Mouse (Mus musculus) cerebellum, adult 18-20 months (tissue): ENCODE results near the gene R3hdm2.
A peak's percentile ranks its signal among the peaks of the same experiment; 100 is the strongest.

Source experiments
- DNase-seq, 2 experiments: peaks; one replicate each; pipeline ENCODE4 v3.0.0; 2021

Gene R3hdm2

DNA sequence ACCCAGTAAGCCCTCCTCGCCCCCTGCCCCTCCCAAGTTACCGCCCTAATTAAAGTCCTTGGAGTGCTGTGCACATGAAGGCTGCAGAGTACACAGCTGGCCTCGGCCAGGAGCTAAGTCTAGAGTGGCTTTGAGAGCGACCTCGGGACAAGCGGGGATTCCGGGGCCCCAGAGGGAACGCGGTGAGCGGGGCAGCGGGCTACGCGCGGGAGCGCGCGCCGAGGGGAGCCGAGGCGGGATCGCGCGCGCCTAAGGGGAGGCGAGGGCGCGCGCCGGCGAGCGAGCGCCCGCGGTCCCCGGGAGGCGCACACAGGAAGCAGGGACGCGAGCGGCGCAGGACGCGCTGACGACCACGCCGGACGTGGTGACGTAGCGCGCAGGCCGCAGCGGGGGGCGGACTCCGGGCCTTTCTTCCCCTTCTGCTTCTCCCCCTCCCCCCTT, at the start of gene R3hdm2:
Gene R3hdm2, plus strand, starts transcription at position 77 of the 441 bp plus-strand sequence.
- peak; percentile 91 to 96 for DNase-seq

DNA sequence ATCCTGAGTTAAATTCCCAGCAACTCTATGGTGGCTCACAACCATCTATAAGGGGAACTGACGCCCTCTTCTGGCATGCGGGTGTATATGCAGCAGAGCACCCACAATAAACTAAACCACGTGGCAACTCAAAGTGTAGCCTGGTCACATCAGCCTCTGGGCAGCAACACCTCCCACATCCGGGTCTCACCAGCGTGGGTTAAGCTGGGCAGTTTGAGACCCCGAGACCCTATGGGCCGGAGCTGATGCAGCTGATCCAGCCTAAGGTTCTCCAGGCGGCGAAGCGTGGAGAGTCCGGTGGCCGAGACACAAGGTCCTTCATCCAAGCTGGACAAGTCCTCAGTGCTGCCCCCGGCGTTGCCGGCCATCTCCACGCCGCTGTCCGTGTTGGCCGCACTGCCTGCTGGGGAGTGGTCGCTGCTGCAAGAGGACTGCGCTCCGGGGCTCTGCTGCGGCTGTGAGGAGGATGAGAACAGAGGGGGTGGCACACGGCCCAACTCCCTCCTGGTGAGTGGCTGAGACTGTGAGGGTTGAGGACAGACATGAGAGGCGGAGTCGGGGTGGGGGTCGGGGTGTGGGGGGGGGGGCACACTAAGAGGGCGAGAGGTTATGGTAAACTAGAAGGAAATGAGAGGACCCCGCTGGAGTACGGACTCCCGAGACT, 47.8 kb upstream of the R3hdm2 start:
- DNase-seq, result no peak

DNA sequence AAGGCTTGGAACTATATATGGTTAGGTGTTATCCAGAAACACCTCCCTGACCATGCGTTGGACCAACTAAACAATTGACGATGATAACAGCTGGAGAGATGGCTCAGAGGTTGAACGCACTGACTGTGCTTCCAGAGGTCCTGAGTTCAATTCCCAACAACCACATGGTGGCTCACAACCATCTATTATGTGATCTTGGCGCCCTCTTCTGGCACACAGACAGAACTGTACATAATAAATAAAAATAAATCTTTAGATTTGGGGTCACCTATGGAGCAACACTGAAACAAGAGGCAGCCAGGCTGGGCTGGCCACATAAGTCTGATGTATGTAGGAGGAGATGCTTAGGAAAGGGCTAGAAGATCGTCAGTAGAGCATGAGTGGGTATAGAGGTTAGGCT, 47.0 kb upstream of the R3hdm2 start:
- no peak for DNase-seq

DNA sequence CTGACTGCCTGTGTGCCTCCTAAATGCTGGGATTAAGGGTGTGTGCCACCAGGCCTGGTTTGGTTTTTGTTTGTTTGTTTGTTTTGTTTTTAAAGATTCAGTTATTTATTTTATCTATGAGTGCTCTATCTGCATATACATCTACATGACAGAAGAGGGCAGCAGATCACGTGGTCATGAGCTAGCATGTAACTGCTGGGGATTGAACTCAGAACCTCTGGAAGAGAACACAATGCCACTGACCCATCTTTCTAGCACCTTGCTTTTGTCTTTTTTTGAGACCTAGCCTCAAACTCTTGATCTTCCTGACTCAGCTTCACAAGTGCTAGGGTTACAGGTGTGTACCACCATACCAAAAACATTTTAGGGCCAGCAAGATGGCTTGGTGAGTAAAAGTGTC, 44.9 kb upstream of the R3hdm2 start:
- no peak for DNase-seq

DNA sequence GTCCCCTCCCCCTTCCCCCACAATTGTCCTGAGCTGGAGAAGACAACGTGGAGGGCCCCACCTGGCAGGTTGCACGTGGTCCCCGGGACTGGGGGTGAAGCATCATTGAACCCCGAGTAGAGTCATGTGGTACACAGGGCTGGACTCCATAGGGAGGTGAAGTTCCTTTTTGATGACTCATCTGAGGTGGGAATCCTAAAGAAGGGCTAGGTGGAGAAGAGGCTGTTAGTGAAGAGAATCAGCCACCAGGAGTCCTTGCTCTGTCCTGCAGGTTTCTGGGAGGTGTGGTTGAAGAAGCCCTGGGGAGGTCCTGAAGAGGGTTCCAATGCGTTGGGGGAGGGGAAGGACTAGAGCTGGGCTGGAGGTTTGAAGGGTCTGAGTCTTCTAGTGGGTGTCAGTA, 43.2 kb upstream of the R3hdm2 start:
- no peak for DNase-seq

DNA sequence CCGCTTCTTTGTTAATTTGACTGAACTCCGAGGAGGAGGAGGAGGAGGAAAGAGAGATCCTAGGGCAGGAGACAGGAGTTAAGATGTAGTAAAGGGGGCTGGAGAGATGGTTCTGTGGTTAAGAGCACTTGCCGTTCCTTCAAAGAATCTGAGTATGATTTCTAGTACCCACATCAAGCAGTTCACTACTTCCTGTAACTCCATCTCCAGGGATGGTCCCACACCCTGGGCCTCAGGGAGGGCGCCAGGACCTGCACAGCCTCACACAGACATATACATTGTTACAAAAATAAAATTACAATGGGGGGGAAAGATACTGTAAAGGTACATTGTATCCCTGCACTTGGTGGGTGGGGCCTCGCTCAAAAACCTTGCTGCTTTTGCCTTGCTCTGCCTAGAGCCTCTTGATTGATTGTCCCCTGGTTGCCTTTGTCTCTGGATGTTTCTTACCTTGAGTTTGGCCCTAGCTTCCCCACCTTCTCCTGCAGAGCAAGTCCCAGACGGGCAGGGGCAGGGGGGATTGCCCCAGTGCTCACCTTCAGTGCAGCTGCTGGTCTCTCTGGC, 42.5 kb upstream of the R3hdm2 start:
- no peak for DNase-seq

DNA sequence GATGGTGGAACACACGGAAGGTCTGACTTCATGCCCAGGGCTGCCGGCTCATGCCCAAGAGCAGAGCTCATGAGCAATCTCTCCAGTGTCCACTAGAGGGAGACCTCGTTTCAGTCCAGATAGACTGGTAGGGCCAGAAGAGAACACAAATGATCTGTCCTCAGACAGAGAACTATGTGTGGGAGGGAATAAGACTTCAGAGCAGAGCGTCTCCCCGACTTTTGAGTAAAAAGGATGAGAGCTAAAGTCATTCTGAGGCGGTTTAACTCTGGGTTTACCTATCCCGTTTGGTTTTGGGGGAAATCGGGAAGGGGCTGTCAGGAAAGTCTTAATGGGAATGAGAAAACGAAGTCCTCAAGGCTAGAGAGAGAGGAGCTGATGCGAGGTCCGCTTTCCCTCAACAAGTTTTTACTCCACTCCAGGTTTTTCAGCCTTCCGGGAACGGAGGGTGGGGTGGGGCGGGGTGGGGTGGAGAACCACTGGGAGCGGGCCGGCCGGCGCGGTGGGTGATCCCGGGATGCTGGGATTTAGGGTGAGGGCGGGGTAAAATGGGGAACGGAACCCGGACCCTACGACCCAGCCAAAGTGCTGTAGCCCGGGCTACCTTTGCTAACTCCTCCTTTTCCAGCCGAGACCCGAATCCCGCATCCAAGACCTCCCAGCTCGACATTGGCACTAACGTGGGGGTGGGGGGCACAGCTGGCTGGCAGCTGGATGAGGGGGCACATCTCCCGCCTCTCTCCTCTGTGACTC, 41.0 kb upstream of the R3hdm2 start:
- DNase-seq, result peak; percentile 89 to 93

DNA sequence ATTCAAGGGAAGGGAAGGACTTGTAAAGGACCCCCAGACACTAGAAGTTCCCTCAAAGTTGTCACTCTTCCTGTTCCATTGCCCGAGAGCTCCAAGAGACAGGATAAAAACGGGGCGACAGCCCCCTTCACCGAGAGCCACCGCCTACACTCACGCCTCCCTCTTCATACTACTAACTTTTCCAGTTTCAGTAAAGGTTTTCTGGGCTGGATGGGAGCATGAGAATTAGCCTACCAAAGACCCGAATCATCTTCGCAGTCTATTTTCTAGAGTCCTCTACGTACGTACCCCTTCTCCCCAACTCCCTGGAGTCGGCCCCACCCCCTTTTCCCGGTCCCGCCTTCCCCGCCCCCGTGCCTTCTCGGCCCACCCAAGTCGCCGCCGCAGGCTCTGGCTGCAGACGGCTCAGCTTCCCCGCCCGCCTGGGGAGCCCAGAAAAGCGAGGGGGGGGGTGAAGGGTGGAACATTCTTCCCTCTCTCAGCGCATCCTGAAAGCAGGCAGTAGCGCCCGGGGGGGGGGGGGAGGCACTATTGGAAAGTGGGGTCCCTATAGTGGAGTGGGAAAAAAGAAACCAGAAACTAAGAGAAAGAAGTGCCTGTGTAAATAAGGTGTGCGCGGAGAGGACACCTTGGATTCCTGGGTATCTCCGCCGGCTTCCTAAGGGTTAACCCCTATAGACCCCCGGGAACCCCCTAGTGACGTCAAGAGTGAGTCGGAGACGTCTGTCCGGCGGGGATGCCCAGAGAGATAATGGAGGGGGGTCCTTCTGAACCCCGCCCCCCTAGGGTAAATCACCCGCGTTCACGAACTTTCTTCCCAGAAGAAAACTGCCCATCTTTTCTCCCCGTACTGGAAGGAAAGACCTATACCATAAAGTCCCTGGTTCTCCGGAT, 40.2 kb upstream of the R3hdm2 start:
- DNase-seq, result no peak

DNA sequence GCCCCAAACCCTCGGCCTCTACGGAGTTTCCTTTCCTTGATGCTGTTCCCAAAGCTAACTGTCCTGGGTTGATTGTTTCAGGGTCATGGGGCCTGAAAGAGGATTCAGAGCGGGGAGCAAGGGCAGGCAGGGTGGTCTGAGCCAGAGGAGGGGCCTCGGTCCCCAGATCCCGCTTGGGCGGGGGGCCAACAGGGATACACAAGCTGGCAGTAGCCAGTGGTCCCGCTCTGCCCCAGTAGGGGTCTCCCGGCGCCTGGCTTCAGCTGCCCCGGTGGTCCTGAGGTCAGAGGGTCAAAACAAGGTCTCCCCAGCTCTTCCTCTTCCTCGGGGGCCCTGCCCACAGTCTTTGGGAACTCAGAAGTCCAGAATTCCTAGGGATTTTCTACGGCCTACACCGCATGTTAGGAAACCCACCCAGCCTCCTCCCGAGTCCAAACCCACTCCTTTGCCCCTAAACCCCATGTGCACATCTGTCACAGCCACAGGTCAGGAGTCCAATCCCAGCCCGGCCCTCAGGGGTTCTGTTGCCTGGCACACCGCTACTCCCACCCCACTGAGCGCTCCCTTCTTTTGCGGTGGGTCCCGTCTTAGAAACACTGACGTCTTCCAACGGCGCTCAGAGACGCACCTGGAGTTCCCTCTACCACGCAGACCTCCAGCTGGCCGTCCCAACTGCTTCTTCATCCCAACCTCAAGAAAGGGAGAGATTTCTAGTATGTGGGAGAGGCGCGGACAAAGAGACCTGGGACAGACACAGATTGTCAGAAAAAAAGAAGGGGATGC, 39.4 kb upstream of the R3hdm2 start:
- DNase-seq, result no peak

DNA sequence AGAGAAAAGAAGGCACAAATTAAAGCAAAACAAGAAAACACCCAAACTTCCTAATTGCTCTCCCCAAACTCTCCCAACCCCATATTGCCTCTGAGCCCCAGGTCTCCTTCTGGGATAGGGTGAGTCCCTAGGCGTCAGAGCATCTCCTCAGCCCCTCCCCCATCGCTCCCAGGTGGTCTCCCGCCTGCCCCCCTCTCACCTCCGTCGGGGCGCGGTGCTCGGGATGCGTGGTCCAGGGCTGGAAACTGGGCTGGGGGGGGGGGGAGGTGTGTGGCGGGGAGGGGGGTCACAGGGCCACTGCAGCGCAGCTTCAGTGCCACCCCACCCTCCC, 38.8 kb upstream of the R3hdm2 start:
- DNase-seq, result no peak

DNA sequence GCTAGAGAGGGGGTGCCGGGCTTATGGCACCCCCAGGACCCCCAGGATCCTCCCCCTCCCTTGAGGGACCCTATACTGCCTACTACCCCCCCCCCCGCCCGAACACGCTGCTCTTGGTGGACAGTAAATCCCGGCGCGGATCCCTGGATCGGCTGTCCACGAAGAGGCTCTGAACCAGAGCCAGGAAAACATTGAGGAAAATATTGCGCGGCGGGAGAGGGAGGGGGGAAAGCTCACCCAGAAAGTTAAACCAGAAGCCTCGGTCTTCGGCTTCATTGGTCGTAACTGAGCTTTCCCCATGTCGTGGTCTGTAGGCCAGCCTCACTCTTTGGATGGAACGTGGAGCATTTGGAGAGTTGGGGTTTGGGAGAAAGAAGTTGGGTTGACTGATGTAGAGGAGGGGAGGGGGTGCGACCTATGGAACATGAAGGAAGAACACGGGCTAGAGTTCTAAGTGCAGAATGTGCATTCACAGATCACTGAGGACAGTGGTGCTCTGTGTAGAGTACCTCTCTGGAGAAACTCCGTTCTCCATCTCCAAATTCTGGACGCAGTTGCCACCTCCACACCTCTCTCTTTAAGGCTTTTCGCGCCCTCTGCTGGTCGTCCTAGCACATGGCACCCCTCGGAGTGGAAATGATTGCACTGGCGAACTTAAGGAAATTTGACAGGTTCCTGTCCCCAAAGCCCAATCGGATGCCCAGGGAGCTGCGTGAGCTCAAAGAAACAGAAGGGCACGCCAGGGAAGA, 38.1 kb upstream of the R3hdm2 start, which contains the start of gene Gli1:
Gene Gli1, minus strand, starts transcription at position 84 of the 749 bp plus-strand sequence.
- DNase-seq, result peak; percentile 84 to 86

DNA sequence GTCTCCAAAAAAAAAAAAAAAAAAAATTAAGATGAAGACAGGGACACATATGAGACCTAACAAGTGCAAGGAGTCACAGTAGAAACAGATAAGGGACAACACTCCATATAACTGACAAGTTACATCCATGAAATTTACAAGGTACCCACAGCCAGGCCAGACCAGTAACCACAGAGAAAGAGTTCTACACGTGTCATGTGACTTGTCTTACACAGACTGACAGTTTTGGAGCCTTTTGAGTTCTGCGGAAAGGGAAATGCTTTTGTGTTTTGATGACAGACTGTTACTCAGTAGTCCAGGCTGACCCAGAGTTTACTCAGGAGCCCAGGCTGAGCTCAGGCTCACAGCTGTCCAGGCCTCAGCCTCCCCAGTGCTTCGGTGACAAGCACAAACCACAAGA, 37.1 kb upstream of the R3hdm2 start:
- no peak for DNase-seq

DNA sequence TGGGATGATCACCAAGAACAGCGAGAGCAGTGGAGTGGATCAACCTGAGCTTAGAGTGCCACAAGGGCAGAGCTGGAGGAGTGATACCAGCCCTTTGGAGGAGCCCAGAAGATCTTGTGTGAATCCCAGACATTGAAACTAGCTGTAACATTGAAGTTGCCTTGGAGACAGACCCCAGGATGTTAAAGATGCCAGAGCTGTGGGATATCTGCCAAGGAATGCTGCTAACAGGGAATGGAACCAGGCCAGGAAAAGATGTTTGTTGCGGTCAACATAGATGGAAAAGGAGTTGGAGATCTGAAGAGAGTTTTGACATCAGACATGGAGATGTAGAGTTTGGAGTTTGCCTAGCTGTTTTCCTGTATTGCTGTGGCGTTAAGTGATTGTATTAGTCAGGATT, 34.0 kb upstream of the R3hdm2 start:
- no peak for DNase-seq

DNA sequence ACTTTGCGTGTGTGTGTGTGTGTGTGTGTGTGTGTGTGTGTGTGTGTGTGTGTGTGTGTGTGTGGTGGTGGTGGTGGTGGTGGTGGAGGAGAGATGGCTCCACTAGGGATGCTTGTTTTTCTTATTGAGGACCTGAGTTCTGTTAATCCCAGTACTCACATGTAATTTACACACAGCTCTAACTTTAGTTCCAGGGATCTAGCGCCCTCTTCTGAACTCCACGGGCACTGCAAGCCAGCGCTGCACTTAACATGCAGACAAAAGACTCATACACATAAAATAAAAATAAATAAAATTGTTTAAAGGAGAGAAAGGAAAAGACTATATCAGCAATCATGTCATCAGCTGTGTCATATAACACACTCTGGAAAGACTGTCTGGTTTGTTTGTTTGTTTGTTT, 31.2 kb upstream of the R3hdm2 start:
- DNase-seq, result no peak

DNA sequence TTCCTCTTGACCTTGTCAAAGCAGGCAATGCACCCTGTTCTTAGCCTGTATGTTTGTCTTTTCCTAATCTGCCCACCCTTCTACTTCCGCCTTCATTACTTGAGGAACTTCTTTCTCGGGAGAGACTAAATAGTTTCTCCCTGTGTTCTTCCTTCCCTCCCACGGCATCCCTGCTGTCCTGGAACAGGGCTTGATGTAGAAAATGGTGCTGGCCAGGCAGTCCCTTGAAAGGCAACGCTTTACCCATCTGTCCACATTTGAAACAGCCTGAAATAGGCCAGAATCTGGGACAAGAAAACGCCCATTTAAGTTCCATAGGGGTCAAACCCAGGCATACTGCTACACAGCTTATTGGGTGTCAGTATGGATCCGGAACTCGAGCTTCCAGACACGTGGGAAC, 30.3 kb upstream of the R3hdm2 start:
- no peak for DNase-seq

DNA sequence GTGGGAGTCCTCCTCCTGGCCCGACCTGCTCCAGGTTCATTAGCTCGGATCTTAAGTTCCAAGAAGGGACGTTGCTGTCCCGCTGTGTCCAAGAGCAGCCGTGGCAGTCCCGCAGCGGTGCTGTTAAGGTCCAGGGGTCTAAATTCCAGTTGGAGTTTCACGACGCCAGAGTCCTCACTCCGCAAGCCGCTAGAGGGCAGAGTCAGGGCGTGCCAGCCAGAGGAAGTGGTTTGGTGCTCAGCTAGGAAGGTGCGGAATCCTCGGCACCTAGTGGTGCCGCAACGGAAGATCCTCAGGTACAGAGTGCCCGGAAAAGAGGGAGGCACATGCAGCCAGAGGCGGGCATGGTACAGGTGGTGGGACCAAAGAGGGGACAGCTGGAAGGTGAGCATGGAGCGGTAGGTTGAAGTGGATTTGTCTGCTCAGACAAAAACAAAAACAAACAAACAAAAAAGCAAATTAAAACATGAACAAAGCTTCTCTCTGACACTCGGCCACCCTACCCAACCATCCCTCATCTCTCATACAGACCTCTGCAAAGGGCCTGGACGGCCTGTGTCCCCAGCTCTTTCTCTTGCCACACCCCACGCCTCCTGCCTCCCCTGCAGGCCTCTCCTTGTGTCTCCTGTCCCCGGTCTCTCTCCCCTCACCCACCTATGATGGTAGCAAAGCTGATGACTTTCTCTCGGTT, 29.4 kb upstream of the R3hdm2 start:
- DNase-seq, result peak; percentile 84 to 85

DNA sequence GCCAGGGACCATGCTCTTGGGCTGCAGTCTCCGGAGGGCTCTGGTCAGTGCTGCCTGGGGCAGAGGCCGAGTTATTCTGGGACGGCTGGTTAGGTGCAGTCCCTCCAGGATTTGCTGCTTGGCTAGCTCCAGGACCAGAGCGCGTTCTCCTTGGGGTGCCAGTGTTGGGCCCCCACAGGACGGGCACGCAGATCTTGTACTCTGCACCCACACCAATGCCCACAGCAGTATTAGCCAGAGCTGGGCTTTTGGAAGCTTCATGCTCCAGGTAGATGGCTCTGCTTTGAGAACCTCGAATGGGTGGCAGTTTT, 28.9 kb upstream of the R3hdm2 start:
- DNase-seq, result no peak

DNA sequence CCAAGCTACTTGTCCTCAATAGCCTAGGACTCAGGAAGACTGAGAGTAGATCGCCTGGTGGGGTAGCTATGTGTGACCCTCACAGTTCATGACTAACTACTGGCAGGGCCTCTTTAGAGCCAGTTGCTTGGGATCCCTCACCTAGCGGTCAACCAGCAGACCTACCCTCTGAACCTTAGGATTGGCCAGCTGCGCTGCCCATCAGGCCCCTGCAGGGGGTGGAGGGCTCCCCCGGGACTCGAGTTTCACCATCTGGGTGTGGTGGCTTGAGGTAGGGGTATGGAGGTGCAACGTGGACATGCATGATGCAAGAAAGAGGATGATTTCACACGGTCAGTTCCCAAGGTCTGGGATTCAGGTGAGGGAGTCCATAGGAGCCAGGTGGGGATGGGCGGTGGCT, 28.4 kb upstream of the R3hdm2 start:
- no peak for DNase-seq

DNA sequence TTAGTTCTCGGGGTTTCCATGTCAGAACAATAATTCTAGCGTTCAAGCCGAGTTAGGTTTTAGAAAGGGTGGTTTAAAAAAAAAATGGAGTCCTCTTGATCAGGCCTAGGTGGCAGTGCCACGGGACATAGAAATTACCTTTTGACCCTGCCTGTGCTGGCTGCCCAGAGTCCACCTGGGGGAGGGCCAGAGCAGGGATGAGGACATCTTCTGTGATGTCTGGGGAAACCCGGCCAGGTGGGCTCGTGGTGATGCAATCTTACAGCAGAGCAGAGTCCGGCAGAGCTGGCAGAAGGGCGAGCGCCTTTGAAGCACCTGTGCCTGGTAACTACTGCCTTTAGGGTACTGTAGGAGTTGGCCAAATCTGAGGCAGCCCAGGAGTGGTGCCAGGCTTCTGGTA, 27.9 kb upstream of the R3hdm2 start:
- DNase-seq, result no peak

DNA sequence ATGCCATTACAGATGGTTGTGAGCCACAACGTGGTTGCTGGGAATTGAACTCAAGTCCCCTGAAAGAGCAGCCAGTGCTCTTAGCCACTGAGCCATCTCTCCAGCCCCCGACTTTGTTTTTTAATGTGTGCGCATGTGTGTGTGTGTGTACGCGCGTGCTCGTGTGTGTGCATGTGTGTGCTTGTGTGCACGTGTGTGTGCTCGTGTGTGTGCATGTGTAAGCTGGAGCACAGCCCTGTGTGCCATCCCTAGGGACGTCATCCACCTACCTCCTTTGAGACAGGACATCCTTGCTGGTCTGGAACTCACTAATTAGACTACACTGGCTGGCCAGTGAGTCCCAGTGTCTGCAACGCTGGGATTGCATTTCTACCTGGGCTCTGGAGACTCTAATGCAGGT, 27.4 kb upstream of the R3hdm2 start:
- no peak for DNase-seq
